Mouse (Mus musculus): ENCODE results near the gene Ephb2.

The Ephb2 gene

GRCm38 (mm10) chr4:136703351-136703750 lies 132.4 kb downstream of the Ephb2 start:
- DNase-seq (ENCODE audit: low spot score in 2 of 2): no peak

GRCm38 (mm10) chr4:136702456-136702855 lies 133.3 kb downstream of the Ephb2 start:
- no peak for DNase-seq (ENCODE audit: low spot score in 2 of 2)

- DNase-seq (ENCODE audit: low spot score in 2 of 2): no peak
Measured at GRCm38 (mm10) chr4:136701236-136701635, 134.6 kb downstream of the Ephb2 start.

GRCm38 (mm10) chr4:136699084-136699450 lies 136.7 kb downstream of the Ephb2 start:
- DNase-seq (ENCODE audit: low spot score in 2 of 2): no peak

GRCm38 (mm10) chr4:136698404-136699083 lies 137.2 kb downstream of the Ephb2 start:
- DNase-seq (ENCODE audit: low spot score in 2 of 2): no peak

- DNase-seq (ENCODE audit: low spot score in 2 of 2): no peak
Measured at GRCm38 (mm10) chr4:136697325-136697724, 138.5 kb downstream of the Ephb2 start.

- no peak for DNase-seq (ENCODE audit: low spot score in 2 of 2)
Measured at GRCm38 (mm10) chr4:136696381-136696925, 139.3 kb downstream of the Ephb2 start.

- DNase-seq (ENCODE audit: low spot score in 2 of 2): no peak
Measured at GRCm38 (mm10) chr4:136695696-136696095, 140.1 kb downstream of the Ephb2 start.

GRCm38 (mm10) chr4:136690034-136690433 lies 145.8 kb downstream of the Ephb2 start:
- DNase-seq (ENCODE audit: low spot score in 2 of 2): no peak

GRCm38 (mm10) chr4:136688113-136688512 lies 147.7 kb downstream of the Ephb2 start:
- DNase-seq (ENCODE audit: low spot score in 2 of 2): no peak

GRCm38 (mm10) chr4:136685431-136685869 lies 150.3 kb downstream of the Ephb2 start:
- no peak for DNase-seq (ENCODE audit: low spot score in 2 of 2)

- DNase-seq (ENCODE audit: low spot score in 2 of 2): no peak
Measured at GRCm38 (mm10) chr4:136684485-136684884, 151.3 kb downstream of the Ephb2 start.

GRCm38 (mm10) chr4:136680641-136681040 lies 155.1 kb downstream of the Ephb2 start:
- no peak for DNase-seq (ENCODE audit: low spot score in 2 of 2)

- DNase-seq (ENCODE audit: low spot score in 2 of 2): no peak
Measured at GRCm38 (mm10) chr4:136679221-136679620, 156.6 kb downstream of the Ephb2 start.

- peak; percentile 38 for DNase-seq (ENCODE audit: low spot score in 2 of 2)
Measured at GRCm38 (mm10) chr4:136678480-136678879, 157.3 kb downstream of the Ephb2 start.

GRCm38 (mm10) chr4:136675439-136675838 lies 160.3 kb downstream of the Ephb2 start:
- DNase-seq (ENCODE audit: low spot score in 2 of 2): no peak

GRCm38 (mm10) chr4:136672335-136673090 lies 163.3 kb downstream of the Ephb2 start:
- DNase-seq (ENCODE audit: low spot score in 2 of 2): no peak

- no peak for DNase-seq (ENCODE audit: low spot score in 2 of 2)
Measured at GRCm38 (mm10) chr4:136667757-136668156, 168.0 kb downstream of the Ephb2 start.

- DNase-seq (ENCODE audit: low spot score in 2 of 2): no peak
Measured at GRCm38 (mm10) chr4:136666002-136666401, 169.8 kb downstream of the Ephb2 start.

GRCm38 (mm10) chr4:136665068-136665467 lies 170.7 kb downstream of the Ephb2 start:
- no peak for DNase-seq (ENCODE audit: low spot score in 2 of 2)

GRCm38 (mm10) chr4:136657914-136658313 lies 177.9 kb downstream of the Ephb2 start:
- no peak for DNase-seq (ENCODE audit: low spot score in 2 of 2)

GRCm38 (mm10) chr4:136653692-136654234 lies 182.0 kb downstream of the Ephb2 start:
- no peak for DNase-seq (ENCODE audit: low spot score in 2 of 2)

- DNase-seq (ENCODE audit: low spot score in 2 of 2): no peak
Measured at GRCm38 (mm10) chr4:136653019-136653418, 182.8 kb downstream of the Ephb2 start.
